Mouse (Mus musculus) frontal cortex, postnatal 14 days (tissue): Measurements from ENCODE around the gene Spg20.

Experiments used
- DNase-seq, 2 experiments: peaks; one replicate each; pipeline ENCODE4 v3.0.0; 2022; ENCODE audit warnings: low spot score in 2 of 2

Gene Spg20

DNA sequence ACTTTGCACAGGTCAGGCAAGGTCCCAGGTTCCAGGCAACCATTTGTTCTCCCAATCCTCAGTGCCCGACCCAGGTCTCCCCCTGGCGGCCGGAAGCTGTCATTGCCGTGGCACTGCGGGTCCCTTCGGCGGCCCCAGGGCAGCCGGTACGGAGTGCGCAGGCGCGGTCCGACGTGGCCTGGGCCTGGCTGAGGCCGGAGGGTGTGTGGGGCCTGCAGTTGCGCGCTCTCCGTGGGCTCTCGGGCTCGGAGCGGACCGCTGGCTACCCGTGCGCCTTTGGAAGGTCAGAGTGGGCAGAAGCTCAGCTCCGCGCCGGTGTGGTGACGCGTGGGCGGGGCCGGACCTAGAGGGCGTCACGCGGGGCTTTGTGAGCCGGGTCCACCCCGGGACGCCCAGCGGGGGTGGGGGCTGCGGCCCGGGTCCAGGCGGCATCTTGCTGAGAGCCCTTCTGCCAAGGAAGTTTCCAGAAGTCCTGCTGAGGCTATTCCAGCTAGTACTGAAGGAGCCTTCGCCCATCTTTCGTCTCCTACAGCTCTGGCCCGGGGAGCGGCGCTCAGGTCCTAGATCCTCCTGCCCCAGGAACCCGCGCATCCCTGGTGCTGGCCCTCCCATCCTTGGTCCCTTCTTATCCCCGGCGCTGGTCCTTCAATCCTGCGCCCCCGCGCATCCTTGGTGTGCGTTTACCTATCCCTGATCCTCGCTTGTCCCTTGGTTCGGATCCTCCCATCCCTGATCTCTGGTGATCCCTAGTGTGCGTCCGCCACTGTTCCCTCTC lies at the start of gene Spg20:
Gene Spg20 (plus strand): TSS at position 174 of the 775 bp plus-strand sequence.
- peak; percentile 83 to 92 for DNase-seq

DNA sequence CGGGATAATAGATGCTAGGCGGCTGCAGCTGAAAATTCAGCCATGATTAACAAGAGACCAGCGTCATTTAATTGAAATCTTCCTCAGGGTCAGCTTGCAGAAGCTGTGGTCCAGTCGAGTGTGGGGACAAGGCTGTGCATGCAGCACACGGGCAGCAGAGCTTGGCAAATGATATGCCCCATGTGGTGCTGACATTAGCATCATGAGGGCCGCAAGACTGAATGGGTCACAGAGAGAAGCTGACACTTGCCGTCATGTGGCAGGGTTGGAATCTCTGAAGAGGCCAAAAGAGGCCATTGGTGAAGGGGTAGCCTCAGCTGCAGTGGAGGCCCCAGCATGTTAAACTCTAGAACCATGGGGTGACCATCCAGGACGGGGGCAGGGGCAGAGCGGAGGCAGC lies 49.3 kb upstream of the Spg20 start:
- DNase-seq = no peak

DNA sequence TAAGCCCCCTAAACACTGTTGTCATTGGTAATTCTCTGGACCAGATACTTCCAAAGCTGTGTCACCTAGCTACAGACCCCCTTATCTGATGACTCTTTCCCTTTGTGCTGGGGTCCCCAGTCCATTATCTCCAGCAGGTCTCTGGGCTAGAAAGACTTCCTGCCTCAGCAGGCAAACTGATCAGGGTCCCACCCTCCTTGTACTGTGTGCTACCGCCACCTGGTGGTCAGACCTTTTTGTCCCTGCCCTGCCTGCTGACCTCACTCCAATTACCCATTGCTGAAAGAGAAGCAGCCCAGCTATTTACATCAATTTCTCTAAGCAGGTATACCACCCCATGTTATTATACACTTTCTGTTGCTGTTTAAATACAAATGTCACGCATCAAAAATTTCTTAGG lies 47.5 kb upstream of the Spg20 start:
- DNase-seq = peak; percentile 42 to 71

DNA sequence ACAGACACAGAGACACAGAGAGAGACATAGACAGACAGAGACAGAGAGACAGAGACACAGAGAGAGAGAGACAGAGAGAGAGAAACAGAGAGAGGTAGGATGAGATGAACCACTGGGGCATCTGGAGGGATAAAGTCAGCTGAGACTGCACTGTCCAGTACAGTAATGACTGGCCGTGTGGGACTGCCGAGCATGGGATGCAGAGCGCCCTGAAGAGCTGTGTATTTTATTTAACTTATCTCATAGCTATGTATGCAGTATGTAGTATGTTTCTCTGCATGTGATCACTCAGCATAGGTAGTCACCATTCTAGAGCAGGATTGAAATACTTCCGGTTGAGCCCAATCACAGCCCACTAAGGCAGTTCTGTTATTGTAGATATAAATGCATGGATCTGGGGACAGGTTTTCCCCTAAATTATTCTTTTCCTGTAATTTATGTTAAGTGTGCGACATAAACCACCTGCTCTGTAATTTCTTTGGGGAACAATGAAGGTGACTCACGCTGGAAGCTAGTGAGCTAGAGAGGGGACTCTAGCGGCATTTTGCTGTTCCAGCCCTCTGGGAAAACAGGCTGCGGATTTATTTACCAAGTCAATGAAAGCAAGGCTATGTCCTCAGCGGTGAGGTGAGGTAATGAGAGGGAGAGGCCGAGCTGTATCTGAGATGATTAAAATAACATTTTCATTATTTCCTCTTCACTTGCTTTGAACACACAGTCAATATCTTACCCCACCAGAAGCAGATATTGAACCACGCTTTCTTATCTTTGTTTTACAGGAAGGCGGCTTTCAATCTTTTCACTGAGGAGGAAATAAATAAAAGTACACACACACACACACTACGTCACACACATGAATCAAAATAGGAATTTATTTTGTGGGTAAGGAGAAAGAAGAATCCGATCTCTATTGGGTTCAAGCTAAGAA lies 45.9 kb upstream of the Spg20 start:
- DNase-seq = no peak

DNA sequence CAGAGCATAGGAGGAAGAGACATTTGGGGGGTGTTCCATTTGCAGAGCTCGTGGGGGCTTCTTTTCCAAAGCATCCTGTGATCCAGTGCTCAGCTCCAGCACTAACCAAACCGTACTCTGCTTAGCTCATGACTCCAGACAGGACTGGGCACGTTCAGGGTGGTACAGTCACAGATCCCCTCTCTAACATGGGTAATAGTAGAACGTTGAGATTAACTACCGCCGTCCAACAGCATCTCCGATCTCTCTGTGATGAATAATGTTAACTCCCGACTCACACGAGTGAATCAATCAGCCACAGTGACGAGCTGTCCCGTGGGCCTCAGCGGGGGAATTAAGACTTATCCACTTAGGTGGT lies 45.3 kb upstream of the Spg20 start:
- no peak for DNase-seq

DNA sequence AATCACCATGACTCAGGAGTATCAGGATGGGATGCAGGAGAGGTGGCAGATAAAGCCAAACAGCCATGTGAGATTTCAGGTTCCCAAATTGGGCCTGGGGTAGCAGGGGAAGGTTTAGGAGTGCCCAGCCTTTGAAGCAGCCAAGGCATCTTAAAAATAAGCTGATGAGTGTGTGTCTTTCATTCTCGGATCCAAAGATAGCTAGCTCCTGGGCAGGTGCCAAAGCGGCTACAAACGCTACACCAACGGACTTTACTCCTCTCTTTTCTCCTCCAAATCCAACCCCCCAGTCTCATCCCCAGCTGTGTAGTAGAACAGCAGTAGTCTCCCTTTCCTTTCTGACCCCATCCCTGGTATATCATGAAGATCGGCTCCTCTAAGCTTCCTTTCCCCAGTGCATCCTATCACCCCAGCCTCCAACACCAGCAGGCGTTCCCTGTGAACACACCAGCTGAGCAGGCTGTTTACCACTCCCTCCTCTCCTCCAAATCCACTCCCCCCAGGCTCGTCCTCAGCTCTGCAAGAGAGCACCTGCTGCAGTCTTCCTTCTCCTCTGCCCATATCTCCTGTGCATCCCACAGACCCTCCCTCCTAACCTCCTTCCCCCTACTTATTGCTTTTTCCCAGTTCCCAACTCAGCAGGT lies 44.0 kb upstream of the Spg20 start:
- no peak for DNase-seq

DNA sequence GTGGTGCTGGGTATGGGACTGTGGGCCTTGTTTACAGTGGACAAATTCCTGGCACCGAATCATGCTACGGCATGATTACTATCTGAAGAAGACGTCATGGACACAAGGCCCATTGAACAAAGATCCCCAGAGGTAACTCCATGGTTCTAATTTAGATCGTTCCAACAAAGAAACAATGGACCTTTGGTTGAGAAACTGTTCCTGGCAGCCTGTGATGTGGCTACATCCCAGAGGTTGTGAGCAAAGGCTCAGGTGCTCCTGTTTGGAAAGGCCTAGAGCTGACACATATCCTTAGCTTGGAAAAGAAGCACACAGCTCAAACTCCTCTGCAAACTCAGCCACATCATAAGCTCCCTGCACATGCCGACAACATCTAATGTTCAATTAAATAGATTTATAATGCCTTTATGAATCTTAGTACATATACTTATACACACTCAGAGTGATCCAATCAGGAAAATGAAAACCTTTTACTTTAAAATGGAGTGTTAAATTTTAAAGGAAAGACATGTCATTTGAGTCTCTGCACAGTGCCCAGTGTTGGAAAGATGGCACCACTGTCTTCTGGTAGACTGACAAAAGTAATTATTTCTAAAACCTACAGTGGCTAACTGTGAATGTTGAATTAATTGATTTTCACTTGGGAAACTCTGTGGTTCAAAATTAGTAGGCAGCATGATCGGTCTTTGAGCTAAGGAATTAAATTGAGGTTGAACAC lies 37.2 kb upstream of the Spg20 start:
- DNase-seq = no peak

DNA sequence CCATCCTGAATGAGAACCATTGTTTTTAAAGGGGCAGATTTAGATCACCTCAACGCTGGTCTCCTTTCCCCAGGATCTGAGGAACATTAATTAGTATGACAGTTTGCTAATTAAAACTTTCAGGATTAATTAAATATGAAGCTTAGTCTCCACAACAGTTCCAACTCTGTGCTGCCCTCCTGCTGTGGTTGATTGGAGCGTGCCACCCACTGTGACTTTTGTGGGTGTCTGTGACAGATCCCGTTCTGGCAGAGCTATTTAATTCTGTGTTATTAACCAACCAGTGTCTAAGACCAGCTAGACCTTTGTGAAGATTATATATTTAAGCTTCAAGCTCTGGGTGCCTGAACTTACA lies 36.6 kb upstream of the Spg20 start:
- no peak for DNase-seq

DNA sequence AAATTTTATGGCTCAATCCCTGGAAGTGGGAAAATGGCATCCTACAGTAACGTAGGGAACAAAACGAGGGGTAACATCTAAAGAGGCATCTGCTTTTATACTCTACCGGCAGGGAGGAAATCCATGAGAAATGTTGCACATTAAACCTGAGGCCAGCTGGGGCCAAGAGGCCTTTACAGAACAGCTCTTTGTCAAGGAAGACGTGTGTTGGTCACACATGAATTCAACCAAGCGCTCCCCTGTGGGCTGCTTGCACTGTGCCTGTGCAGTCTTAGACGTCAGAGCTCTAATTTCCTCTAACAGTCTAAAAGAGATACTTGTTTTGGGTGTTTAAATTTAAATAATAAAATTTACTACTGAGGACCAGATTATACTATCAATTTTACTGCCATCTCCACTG lies 33.7 kb upstream of the Spg20 start:
- DNase-seq = no peak

DNA sequence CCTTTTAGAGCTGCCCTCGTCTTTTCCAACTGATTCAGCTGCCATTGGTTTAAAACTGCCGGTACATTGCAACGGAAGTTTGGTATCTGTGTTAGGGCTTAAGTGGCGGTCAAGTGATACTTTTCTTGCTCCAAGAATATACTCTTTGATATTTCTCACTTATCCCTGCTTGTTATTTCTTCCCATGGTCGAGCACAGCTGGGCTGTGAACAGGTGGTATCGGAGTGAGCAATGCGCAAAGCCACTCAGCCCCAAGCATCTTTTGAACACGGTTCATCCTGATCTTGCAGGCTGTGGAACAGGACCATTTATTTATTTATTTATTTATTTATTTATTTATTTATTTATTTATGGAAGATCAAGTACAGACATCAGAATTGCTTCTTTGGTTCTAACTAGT lies 32.3 kb upstream of the Spg20 start:
- DNase-seq = no peak

DNA sequence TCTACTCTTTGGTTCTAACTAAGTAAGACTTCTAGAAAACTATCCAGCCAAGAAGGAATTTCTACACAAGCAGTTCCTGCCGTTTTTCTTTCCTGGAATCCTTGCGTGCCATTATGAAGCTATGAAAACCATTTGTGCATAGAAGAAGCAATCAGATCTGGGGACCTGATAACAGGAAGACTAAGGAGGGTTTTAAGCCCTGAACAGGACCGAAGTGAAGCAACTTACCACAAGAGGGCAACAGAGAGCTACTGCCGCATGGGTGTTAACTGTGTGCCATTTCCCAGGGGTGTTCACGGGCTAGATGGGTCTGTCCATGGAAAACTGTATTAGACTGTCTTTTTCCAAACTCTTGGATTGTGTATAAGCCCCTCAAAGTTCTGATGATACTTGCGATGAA lies 31.9 kb upstream of the Spg20 start:
- DNase-seq = peak; percentile 42 to 70

DNA sequence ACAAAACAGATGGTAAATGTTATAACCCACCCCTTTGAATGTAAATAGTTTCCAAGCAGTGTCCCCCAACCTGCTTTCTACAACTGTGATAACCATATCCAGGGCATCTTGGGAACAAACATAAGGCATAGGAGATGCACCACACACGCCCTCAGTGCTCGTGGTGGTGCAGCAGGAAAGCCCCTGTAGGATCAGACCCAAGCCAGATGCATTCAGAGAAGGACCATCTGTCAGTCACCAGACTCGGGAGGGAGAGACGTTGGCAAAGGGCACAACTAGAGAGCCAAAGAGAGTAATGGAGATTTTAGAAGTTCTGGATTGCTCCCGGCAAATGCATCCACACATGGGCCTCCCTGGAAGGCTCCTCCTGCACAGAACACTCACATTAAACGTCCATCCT lies 27.1 kb upstream of the Spg20 start:
- DNase-seq = no peak

DNA sequence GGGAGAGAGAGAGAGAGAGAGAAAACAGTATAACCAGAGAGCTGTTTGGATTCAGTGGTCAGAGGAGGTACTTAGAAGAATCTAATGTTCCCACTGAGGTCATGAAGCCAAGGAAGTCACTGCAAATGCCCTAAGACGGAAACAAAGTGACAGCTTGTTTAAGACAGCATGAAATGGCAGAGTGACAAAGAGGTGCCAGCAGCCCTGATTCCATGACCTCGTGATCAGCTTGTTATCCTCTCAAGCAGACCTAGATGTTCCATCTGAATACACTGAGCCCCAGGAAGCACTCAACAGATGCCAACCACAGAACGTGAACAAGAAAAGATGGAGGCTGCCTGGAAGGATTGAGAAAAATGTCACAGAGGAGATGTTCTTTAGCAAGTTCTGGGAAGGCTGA lies 26.2 kb upstream of the Spg20 start:
- no peak for DNase-seq

DNA sequence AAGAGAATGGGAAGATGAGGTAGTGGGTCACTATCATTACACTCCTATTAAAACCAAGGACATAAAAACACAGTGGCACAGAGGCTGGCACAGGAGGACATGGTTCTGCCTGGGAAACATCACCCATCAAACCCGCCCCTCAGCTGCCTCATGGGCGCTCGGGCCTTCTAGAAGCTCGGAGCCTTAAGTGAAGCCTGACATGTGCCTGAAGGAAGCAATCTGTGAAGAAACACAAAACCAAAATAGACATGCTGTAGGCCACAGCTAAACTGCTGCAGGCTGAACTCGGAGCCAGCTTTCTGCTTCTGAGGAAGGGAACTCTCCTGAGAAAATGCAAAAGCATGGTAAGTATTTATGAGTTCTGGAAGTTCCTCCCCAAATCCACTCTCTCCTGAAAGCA lies 25.0 kb upstream of the Spg20 start:
- DNase-seq = no peak

DNA sequence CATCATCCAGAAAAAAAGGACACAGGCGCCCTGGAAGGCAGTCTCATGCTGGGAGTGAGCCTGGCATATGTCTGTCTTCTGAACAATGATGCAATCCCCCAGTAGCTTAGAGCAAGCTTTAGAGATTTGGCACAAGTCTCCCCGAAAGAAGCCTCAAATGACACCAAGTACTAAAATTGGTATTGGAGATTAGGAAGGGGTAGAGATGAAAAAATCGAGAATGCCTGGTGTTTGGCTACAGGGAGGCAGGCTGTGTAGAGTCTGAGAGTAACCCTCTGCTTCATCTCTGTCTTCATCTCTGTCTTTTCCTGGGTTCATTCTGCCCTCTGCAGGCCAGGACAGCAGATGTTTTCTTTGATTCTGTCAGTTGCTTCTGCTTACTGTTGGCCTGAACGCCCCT lies 24.5 kb upstream of the Spg20 start:
- no peak for DNase-seq

DNA sequence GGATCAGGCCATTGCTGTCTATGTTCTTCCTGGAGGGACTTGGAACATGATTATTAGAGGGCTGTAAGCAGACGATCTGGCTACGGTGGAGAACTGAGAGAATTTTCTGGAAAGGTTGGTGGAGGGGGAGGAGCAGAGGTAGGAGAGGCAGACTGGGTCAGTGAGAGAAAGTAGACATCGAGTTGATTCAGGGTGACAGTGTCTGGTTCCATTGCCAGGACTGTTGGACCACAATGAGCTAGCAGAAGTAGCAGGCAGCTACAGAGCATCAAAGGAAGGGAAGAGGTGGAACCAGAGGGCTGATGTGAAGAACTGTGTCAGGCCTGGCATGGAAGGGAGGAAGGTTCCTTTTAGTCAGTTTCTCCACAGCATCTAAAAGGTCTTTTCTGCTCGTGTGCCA lies 23.5 kb upstream of the Spg20 start:
- no peak for DNase-seq

DNA sequence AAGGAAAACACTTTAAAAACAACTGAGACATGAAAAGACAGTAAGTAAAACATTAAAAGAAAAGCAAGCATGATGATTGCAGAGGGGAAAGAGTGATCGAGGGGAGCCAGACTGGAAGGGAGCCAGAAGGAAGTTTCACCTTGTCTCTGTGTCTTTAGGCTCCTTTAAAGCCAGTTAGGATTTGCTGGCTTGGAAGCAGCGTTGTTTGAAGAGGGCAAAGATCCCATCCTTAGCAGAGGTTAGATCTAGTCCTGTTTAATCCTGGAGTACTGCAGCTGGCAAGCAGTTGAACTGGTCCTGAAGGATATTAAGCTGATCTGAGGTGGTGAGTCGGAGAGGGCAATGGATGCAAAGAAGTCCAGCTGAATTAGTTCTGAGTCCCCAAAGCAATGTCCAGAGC lies 23.1 kb upstream of the Spg20 start:
- DNase-seq = no peak

DNA sequence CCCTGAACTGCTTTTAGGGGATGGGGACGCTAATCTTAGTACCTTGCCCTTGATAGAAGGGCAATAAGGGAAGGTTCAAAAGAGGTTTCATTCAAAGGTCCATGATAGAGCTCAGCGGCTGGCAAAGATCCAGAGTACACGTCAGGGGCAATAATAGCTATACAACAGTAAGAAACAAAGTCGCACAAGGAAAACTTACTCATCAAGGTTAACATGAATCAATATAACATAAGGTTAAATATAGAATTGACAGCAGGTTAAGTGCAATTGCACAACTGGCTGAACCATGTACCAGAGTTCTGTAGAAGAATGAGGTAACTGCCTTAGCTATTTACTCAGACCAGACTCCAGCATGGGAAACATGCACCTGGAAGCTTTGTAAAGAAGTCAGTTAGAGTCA lies 22.6 kb upstream of the Spg20 start:
- DNase-seq = no peak

DNA sequence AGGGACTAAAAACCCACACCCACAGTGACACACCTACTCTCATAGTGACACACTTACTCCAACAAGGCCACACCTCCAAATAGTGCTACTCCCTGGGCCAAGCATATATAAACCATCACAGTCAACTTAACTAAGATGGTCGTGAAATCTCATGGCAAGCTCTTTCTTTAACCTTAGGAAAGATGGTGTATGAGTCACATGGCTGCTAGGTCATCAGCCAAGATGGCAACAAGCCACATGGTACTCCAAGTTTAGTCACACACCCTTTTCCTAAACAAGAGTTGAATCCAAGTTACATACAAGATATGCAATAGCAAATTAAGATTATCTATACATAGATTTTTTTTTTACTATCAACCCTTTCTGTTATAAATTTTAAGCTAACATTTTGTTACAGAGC lies 18.7 kb upstream of the Spg20 start:
- no peak for DNase-seq

DNA sequence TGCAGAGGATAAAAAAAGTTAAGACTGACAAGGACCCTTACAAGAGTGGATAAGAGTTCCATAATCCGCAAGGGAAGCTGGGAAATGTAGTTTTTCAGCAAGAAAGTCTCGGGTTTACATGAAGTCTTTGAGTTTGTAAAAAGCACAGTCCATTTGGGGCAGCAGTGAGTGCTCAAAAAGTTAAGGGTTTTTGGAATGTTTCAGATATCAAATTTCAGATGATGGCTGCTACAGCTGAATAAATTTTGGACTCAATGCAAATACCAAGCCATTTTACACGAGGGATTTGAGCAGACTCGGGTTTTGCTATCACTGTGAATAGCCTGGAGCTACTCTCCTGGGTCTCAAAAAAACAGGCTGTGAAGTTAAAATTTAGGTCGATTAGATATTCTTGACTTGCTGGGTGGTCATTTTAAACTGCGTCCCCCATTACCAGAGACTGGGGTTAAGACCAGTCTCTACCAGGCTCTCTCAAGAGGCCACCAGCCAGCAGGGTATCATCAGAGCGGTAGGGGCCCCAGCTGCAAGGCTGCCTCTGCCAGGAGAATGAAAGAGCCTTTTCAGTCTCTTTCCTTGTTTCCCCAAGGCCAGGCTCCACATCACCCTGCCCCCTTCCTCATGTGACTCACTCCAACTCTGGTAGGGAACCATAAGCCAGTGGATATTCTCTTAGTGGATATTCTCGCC lies 15.8 kb upstream of the Spg20 start:
- no peak for DNase-seq

DNA sequence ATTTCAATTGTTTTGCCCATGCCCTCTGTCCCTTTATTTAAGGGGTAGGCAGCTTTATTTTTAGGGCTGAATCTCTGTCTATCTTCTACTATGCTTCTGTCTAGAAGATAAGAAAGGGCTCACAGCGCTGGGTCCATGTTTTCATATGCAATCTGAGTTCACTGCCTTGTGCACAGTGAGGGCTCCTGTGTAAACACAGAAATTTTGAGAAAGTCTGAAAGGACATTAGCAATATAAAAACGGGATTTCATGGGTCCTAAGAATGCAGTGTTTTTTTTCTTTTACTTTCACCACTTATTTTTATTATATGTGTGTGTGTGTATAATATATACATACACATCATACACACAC lies 15.3 kb upstream of the Spg20 start:
- no peak for DNase-seq

DNA sequence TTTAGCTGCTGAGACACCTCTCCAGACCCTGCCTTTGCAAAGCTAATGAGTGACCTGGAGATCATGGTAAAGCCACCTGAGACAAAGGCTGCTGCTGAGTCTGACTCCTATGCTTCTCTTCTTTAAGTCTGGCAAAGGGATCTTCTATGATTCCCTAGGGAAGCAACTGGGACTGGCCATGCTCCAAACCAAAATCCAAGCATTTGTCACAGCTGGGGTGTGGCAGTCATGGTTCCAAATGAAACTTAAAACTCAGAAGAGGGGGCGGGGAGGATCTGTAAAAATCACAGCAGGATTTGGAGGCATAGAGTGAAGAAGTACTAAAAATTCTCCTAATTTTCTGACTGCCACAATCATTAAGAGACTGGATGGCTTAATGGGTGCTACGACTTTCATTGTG lies 14.7 kb upstream of the Spg20 start:
- DNase-seq = no peak
